Comparison of ENCODE assay signal across 8 mouse cellular contexts in the genomic region with DNA sequence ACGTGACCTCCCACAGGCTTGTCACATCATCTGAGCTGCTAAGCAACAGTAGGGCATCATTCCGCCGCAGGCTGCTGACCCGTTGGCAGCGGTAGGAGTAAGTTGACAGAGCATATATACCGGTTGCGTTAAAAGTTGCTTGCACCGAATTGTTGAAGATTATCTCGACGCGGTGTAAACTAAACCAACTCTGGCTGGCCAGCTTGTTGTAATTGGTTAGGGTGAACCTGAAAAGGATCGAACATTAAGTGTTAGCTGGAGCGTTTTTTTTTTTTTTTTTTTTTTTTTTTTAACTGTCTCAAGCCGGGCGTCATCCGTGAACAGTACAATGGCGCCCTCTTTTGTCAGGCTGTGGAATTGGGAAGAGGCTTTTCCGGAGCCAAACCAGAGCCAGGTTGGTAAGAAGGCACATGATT. TPM values are rescaled to one million over a fixed set of nuclear protein-coding genes. Genes with fewer than 3 reads are reported as not detected.
DNase-seq lines count a peak whose midpoint lies in the region; ATAC-seq lines count a peak whose summit lies in the region.

No protein-coding gene starts in this region.

- H3K4me1 ChIP-seq in heart, embryonic 14.5 days (ENCODE audit: control insufficient read depth in 2 of 2, insufficient read depth in 2 of 2, low read length in 2 of 2), result peaks cover 7 to 15% of the 10 kb centered on the region in 2 experiments
- H3K4me1 ChIP-seq in liver, embryonic 13.5 days (replicated peaks), result peaks cover 22% of the 10 kb centered on the region
- no peaks in the 10 kb centered on the region for H3K4me1 ChIP-seq in neural tube, embryonic 11.5 days (ENCODE audit: control insufficient read depth, insufficient read depth, low read length)

- H3K36me3 ChIP-seq in heart, embryonic 14.5 days (ENCODE audit: control insufficient read depth, insufficient read depth, low read length), result no peaks in the 10 kb centered on the region
- H3K36me3 ChIP-seq in liver, embryonic 13.5 days, result no peaks in the 10 kb centered on the region
- H3K36me3 ChIP-seq in neural tube, embryonic 11.5 days (ENCODE audit: control insufficient read depth, insufficient read depth, low read length), result no peaks in the 10 kb centered on the region

- WGBS in heart, embryonic 14.5 days, result under 1% methylated on average over 18 of the region's 18 CpGs
- 2% methylated on average over 18 of the region's 18 CpGs for WGBS in liver, embryonic 13.5 days (ENCODE audit: insufficient replicate concordance)
- WGBS in neural tube, embryonic 11.5 days, result 3% methylated on average over 18 of the region's 18 CpGs

- no peaks in the 10 kb centered on the region for H3K27me3 ChIP-seq in heart, embryonic 14.5 days (ENCODE audit: control insufficient read depth, insufficient read depth, low read length)
- no peaks in the 10 kb centered on the region for H3K27me3 ChIP-seq in liver, embryonic 13.5 days
- no peaks in the 10 kb centered on the region for H3K27me3 ChIP-seq in neural tube, embryonic 11.5 days (ENCODE audit: control insufficient read depth, insufficient read depth, low read length)

- no peaks in the 10 kb centered on the region for H3K9me3 ChIP-seq in heart, embryonic 14.5 days (ENCODE audit: control insufficient read depth, low read length)
- no peaks in the 10 kb centered on the region for H3K9me3 ChIP-seq in liver, embryonic 13.5 days (replicated peaks)
- H3K9me3 ChIP-seq in neural tube, embryonic 11.5 days (ENCODE audit: control insufficient read depth, low read length), result no peaks in the 10 kb centered on the region

- H3K4me2 ChIP-seq in heart, embryonic 14.5 days (ENCODE audit: low read length), result peak overlapping the region; percentile 82
- peak overlapping the region; percentile 68 for H3K4me2 ChIP-seq in liver, embryonic 13.5 days
- H3K4me2 ChIP-seq in neural tube, embryonic 11.5 days (ENCODE audit: low read depth), result peak overlapping the region; percentile 40

- H3K27ac ChIP-seq in heart, embryonic 14.5 days (replicated peaks in 1 of 2; ENCODE audit: control insufficient read depth in 1 of 2, insufficient read depth in 1 of 2, low read depth in 2 of 2, low read length in 2 of 2), result peak overlapping the region; percentile 79 to 89
- no peak overlapping the region for H3K27ac ChIP-seq in liver, embryonic 13.5 days
- H3K27ac ChIP-seq in neural tube, embryonic 11.5 days (ENCODE audit: low read depth, low read length), result no peak overlapping the region

- H3K4me3 ChIP-seq in heart, embryonic 14.5 days (ENCODE audit: control insufficient read depth in 1 of 2, insufficient read depth in 1 of 2, low read depth in 1 of 2, low read length in 2 of 2), result peak overlapping the region; percentile 47 to 60
- H3K4me3 ChIP-seq in liver, embryonic 13.5 days (replicated peaks), result peak overlapping the region; percentile 47
- H3K4me3 ChIP-seq in neural tube, embryonic 11.5 days (ENCODE audit: low read depth, low read length), result peak overlapping the region; percentile 14

- 0 out of 2 replicates have a peak, but pooled peaks have one; percentile 34 for ATAC-seq in heart, embryonic 14.5 days (ENCODE audit: insufficient number of reproducible peaks, insufficient read depth, low FRiP score, low read depth)
- peak; percentile 57 for ATAC-seq in liver, embryonic 13.5 days (ENCODE audit: low read depth)
- ATAC-seq in neural tube, embryonic 11.5 days (ENCODE audit: insufficient read depth, low FRiP score, low TSS enrichment), result peak; percentile 60; the same call in 1 of the 2 replicates

- peak overlapping the region; percentile 68 for H3K9ac ChIP-seq in heart, embryonic 14.5 days (ENCODE audit: low read length)
- peak overlapping the region; percentile 30 for H3K9ac ChIP-seq in liver, embryonic 13.5 days
- no peak overlapping the region for H3K9ac ChIP-seq in neural tube, embryonic 11.5 days (ENCODE audit: low read length)

- peak; percentile 6 to 44 for DNase-seq in CD8-positive naive resting alpha-beta T cell, adult 2 months (ENCODE audit: low read depth in 2 of 2, low spot score in 2 of 2)
- peak; percentile 34 for DNase-seq in c-Kit-negative CD71-positive TER-119-positive erythroid progenitor cells, embryonic 14.5 days (ENCODE audit: low read depth, low spot score)
- peak; percentile 5 for DNase-seq in fat pad, adult 2 months (ENCODE audit: extremely low read depth, low read depth, low spot score)
- peak; percentile 82 for DNase-seq in kidney, postnatal 10 days
- peak; percentile 47 for DNase-seq in liver, embryonic 13.5 days
- DNase-seq in neural tube, embryonic 11.5 days (ENCODE audit: low spot score), result peak; percentile 83
- DNase-seq in telencephalon, adult 2 months (ENCODE audit: low read depth, low spot score), result peak; percentile 47

RNA-seq across cellular contexts. Expression of a gene that starts 18.6 kb away (rescaled TPM):
- polyA plus RNA-seq in heart, embryonic 14.5 days (2014; fragmentation: Nextera tagmentation; extraction: Ambion mirVana), result 0.85 and 1.5 TPM in 2 replicates
- not detected in 2 replicates for polyA plus RNA-seq in liver, embryonic 13.5 days (2015; fragmentation: Nextera tagmentation; extraction: Ambion mirVana)
- 0.60 TPM in 1 of 2 replicates, not detected in the other for polyA plus RNA-seq in neural tube, embryonic 11.5 days (2014; fragmentation: Nextera tagmentation; extraction: Ambion mirVana)

RNA-seq across cellular contexts. Expression of a gene that starts 36.2 kb away (rescaled TPM):
- polyA plus RNA-seq in heart, embryonic 14.5 days (2014; fragmentation: Nextera tagmentation; extraction: Ambion mirVana), result 161 and 182 TPM in 2 replicates
- 202 and 222 TPM in 2 replicates for polyA plus RNA-seq in liver, embryonic 13.5 days (2015; fragmentation: Nextera tagmentation; extraction: Ambion mirVana)
- 186 and 206 TPM in 2 replicates for polyA plus RNA-seq in neural tube, embryonic 11.5 days (2014; fragmentation: Nextera tagmentation; extraction: Ambion mirVana)

Comparison
In these comparisons a context has a peak if more than half of its experiments do, and no peak if none do; other contexts are left out.
1. DNase-seq: peak in every context shown above with its lines; median percentile 83 in neural tube, embryonic 11.5 days; 82 in kidney, postnatal 10 days; 47 in liver, embryonic 13.5 days; 47 in telencephalon, adult 2 months; 34 in c-Kit-negative CD71-positive TER-119-positive erythroid progenitor cells, embryonic 14.5 days; 25 in CD8-positive naive resting alpha-beta T cell, adult 2 months; 5 in fat pad, adult 2 months.
2. H3K27ac ChIP-seq: peak in heart, embryonic 14.5 days (2 of 2); none in liver, embryonic 13.5 days (single experiment) and neural tube, embryonic 11.5 days (single experiment).
3. Peak in every context shown above with its lines, with median percentiles within 50 percentile points of each other: ATAC-seq, H3K4me2 ChIP-seq and H3K4me3 ChIP-seq.